Mouse (Mus musculus): ENCODE measurements around the gene Wnk2. TPM values are rescaled to one million over a fixed set of nuclear protein-coding genes. Genes with fewer than 3 reads are reported as not detected.

The Wnk2 gene
- polyA plus RNA-seq, 1 experiment from 2014 or later = 0.50 TPM

DNA sequence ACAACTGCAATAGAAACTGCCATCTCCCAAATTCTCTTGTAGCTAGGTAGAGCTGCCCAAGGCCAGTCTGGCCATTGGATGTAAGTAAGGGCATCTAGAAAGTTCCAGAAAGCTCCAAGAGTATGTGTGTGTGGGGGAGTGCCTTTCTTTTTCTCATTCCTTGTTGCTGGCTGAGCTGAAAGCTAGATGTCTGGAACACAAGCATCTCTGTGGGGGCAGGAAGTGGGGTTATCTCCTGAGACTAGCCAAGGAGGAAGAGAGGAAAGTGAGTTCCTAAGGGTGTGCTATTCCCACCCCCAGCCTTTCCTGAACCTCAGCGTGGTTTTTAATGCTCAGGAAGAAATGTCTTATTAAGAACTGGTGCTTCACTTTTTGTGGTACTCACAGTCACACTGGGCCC lies 23.9 kb upstream of the Wnk2 start:
- ATAC-seq (replicated peaks; ENCODE audit: low FRiP score, low read depth) (no peak), DNase-seq (ENCODE audit: low spot score) (no peak)
- H3K27me3 ChIP-seq (ENCODE audit: insufficient read depth, low read length) = no peaks in the 10 kb centered on the region
- no peak overlapping the region for H3K4me2 ChIP-seq (ENCODE audit: low read length)
- no peak overlapping the region for H3K9ac ChIP-seq (ENCODE audit: low read depth, low read length)
- no peaks in the 10 kb centered on the region for H3K36me3 ChIP-seq (ENCODE audit: insufficient read depth, low read length)
- H3K27ac ChIP-seq = no peak overlapping the region
- no peaks in the 10 kb centered on the region for H3K4me1 ChIP-seq (replicated peaks; ENCODE audit: insufficient read depth, low read length)
- no peak overlapping the region for H3K4me3 ChIP-seq (replicated peaks; ENCODE audit: low read depth, low read length)
- H3K9me3 ChIP-seq (replicated peaks; ENCODE audit: low read length) = no peaks in the 10 kb centered on the region
- TF ChIP-seq CTCF (IDR thresholded peaks at IDR 0.05; ENCODE audit: low read depth) = no peak
- 43% methylated on average over 1 of the region's 1 CpGs for WGBS

- TF ChIP-seq CTCF (IDR thresholded peaks at IDR 0.05; ENCODE audit: low read depth) = no peak
- Histone ChIP-seq H3K36me3 (ENCODE audit: insufficient read depth, low read length) (no peaks in the 10 kb centered on the region), H3K9me3 (replicated peaks; ENCODE audit: low read length) (no peaks in the 10 kb centered on the region), H3K4me1 (replicated peaks; ENCODE audit: insufficient read depth, low read length) (no peaks in the 10 kb centered on the region), H3K27ac (no peak overlapping the region), H3K9ac (ENCODE audit: low read depth, low read length) (no peak overlapping the region), H3K4me3 (replicated peaks; ENCODE audit: low read depth, low read length) (no peak overlapping the region), H3K27me3 (ENCODE audit: insufficient read depth, low read length) (no peaks in the 10 kb centered on the region), H3K4me2 (ENCODE audit: low read length) (no peak overlapping the region)
- DNase-seq (ENCODE audit: low spot score) = no peak
- no peak for ATAC-seq (replicated peaks; ENCODE audit: low FRiP score, low read depth)
- whole genome bisulfite sequencing = 82% methylated on average over 11 of the region's 11 CpGs
Observed at GRCm38 (mm10) chr13:49170623-49171022, 22.8 kb upstream of the Wnk2 start.

DNA sequence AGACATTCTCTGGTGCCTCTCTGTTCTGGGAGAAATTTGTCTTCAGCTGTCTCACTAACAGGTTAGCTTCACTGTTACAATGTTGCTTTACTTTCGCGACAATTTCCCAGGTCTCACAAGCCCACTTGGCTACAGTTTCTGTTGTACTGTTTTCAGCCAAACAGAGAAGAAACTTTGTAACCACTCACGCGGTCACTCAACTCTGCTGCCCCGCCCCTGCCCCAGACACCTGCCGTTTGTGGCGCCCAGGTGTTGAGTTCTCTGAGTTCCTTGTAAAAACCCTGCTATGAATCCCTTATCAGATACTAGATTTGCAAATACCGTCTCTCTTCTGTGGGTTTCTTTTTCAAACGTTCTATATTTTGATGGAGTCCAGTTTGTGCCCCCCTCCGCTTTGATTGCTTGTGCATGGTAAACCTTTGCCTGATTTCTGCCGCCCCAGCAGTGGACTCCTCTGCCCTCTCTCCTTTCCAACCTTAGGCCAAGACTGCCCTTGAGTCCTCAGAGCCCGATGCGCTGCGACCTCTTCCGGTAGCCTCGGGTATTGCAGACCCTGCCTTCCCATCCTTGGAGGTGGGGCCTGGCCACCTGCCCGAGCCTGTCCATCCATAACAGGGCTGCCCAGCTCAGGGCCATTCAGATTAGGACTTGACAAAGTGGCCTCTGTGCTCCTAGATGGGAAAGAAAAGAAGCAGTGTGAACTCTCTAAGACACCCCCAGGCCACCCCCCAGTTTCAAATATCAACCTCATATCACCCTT lies 21.8 kb upstream of the Wnk2 start:
- peak; percentile 89 for DNase-seq (ENCODE audit: low spot score)
- H3K9ac ChIP-seq (ENCODE audit: low read depth, low read length) = no peak overlapping the region
- H3K27me3 ChIP-seq (ENCODE audit: insufficient read depth, low read length) = no peaks in the 10 kb centered on the region
- no peaks in the 10 kb centered on the region for H3K36me3 ChIP-seq (ENCODE audit: insufficient read depth, low read length)
- WGBS = 17% methylated on average over 17 of the region's 17 CpGs
- ATAC-seq (replicated peaks; ENCODE audit: low FRiP score, low read depth) = peak; percentile 71
- no peaks in the 10 kb centered on the region for H3K4me1 ChIP-seq (replicated peaks; ENCODE audit: insufficient read depth, low read length)
- no peaks in the 10 kb centered on the region for H3K9me3 ChIP-seq (replicated peaks; ENCODE audit: low read length)
- no peak overlapping the region for H3K4me3 ChIP-seq (replicated peaks; ENCODE audit: low read depth, low read length)
- H3K4me2 ChIP-seq (ENCODE audit: low read length) = no peak overlapping the region
- TF ChIP-seq CTCF (IDR thresholded peaks at IDR 0.05; ENCODE audit: low read depth) = peak; percentile 96
- no peak overlapping the region for H3K27ac ChIP-seq

GRCm38 (mm10) chr13:49167081-49167480 lies 19.3 kb upstream of the Wnk2 start:
- DNase-seq (ENCODE audit: low spot score) (no peak), ATAC-seq (replicated peaks; ENCODE audit: low FRiP score, low read depth) (no peak)
- no peaks in the 10 kb centered on the region for H3K9me3 ChIP-seq (replicated peaks; ENCODE audit: low read length)
- no peak for TF ChIP-seq CTCF (IDR thresholded peaks at IDR 0.05; ENCODE audit: low read depth)
- no peak overlapping the region for H3K27ac ChIP-seq
- no peaks in the 10 kb centered on the region for H3K36me3 ChIP-seq (ENCODE audit: insufficient read depth, low read length)
- H3K27me3 ChIP-seq (ENCODE audit: insufficient read depth, low read length) = no peaks in the 10 kb centered on the region
- WGBS = 37% methylated on average over 9 of the region's 9 CpGs
- H3K4me3 ChIP-seq (replicated peaks; ENCODE audit: low read depth, low read length) = no peak overlapping the region
- no peak overlapping the region for H3K4me2 ChIP-seq (ENCODE audit: low read length)
- no peak overlapping the region for H3K9ac ChIP-seq (ENCODE audit: low read depth, low read length)
- no peaks in the 10 kb centered on the region for H3K4me1 ChIP-seq (replicated peaks; ENCODE audit: insufficient read depth, low read length)

GRCm38 (mm10) chr13:49163645-49164044 lies 15.8 kb upstream of the Wnk2 start:
- Histone ChIP-seq H3K4me1 (replicated peaks; ENCODE audit: insufficient read depth, low read length) (no peaks in the 10 kb centered on the region), H3K9ac (ENCODE audit: low read depth, low read length) (no peak overlapping the region), H3K4me3 (replicated peaks; ENCODE audit: low read depth, low read length) (no peak overlapping the region), H3K27ac (no peak overlapping the region), H3K36me3 (ENCODE audit: insufficient read depth, low read length) (no peaks in the 10 kb centered on the region), H3K27me3 (ENCODE audit: insufficient read depth, low read length) (no peaks in the 10 kb centered on the region), H3K4me2 (ENCODE audit: low read length) (no peak overlapping the region), H3K9me3 (replicated peaks; ENCODE audit: low read length) (no peaks in the 10 kb centered on the region)
- no peak for TF ChIP-seq CTCF (IDR thresholded peaks at IDR 0.05; ENCODE audit: low read depth)
- DNase-seq (ENCODE audit: low spot score) (no peak), ATAC-seq (replicated peaks; ENCODE audit: low FRiP score, low read depth) (no peak)
- WGBS = 68% methylated on average over 7 of the region's 7 CpGs

DNA sequence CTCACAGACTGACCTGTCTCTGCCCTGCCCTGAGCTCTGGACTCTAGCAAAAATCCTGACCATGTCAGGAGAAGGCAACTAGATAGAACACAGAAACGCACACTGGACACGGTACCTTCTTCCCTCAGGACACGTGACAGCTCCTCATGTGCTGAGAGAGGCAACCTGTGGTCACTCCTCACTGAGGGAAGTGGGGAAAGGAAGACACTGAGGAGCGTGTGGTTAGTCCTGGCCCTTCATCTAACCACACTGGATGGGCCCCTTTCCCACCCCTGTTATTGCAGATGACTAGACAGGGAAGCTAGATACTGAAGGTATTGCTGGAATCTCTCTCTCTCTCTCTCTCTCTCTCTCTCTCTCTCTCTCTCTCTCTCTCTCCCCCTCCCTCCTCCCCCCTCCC lies 14.9 kb upstream of the Wnk2 start:
- no peaks in the 10 kb centered on the region for H3K4me1 ChIP-seq (replicated peaks; ENCODE audit: insufficient read depth, low read length)
- no peak overlapping the region for H3K4me2 ChIP-seq (ENCODE audit: low read length)
- ATAC-seq (replicated peaks; ENCODE audit: low FRiP score, low read depth) (no peak), DNase-seq (ENCODE audit: low spot score) (no peak)
- H3K9me3 ChIP-seq (replicated peaks; ENCODE audit: low read length) = no peaks in the 10 kb centered on the region
- no peak overlapping the region for H3K27ac ChIP-seq
- no peak overlapping the region for H3K9ac ChIP-seq (ENCODE audit: low read depth, low read length)
- WGBS = 65% methylated on average over 4 of the region's 4 CpGs
- H3K4me3 ChIP-seq (replicated peaks; ENCODE audit: low read depth, low read length) = no peak overlapping the region
- TF ChIP-seq CTCF (IDR thresholded peaks at IDR 0.05; ENCODE audit: low read depth) = no peak
- H3K36me3 ChIP-seq (ENCODE audit: insufficient read depth, low read length) = no peaks in the 10 kb centered on the region
- no peaks in the 10 kb centered on the region for H3K27me3 ChIP-seq (ENCODE audit: insufficient read depth, low read length)

GRCm38 (mm10) chr13:49161236-49161635 lies 13.4 kb upstream of the Wnk2 start:
- Histone ChIP-seq H3K4me2 (ENCODE audit: low read length) (no peak overlapping the region), H3K36me3 (ENCODE audit: insufficient read depth, low read length) (no peaks in the 10 kb centered on the region), H3K4me1 (replicated peaks; ENCODE audit: insufficient read depth, low read length) (no peaks in the 10 kb centered on the region), H3K27me3 (ENCODE audit: insufficient read depth, low read length) (no peaks in the 10 kb centered on the region), H3K9me3 (replicated peaks; ENCODE audit: low read length) (no peaks in the 10 kb centered on the region), H3K27ac (no peak overlapping the region), H3K9ac (ENCODE audit: low read depth, low read length) (no peak overlapping the region), H3K4me3 (replicated peaks; ENCODE audit: low read depth, low read length) (no peak overlapping the region)
- TF ChIP-seq CTCF (IDR thresholded peaks at IDR 0.05; ENCODE audit: low read depth) = peak; percentile 18; the same call in 1 of the 2 replicates
- ATAC-seq (replicated peaks; ENCODE audit: low FRiP score, low read depth) (no peak), DNase-seq (ENCODE audit: low spot score) (no peak)
- 54% methylated on average over 2 of the region's 2 CpGs for WGBS
